Mouse (Mus musculus): Measurements from ENCODE around the gene Ift122. TPM values are rescaled to one million over a fixed set of nuclear protein-coding genes. Genes with fewer than 3 reads are reported as not detected.

Ift122 gene
- polyA plus RNA-seq, 1 experiment from 2014 or later, result 2.7 TPM

GRCm38 (mm10) chr6:115918615-115919014, 65.3 kb downstream of the Ift122 start:
- ATAC-seq (ENCODE audit: low read depth), result no peak
- Histone ChIP-seq H3K4me3 (ENCODE audit: low read depth, low read length) (no peak overlapping the region), H3K4me2 (ENCODE audit: low read depth, low read length) (no peak overlapping the region), H3K27me3 (ENCODE audit: control insufficient read depth, insufficient read depth, low read depth, low read length) (no peaks in the 10 kb centered on the region), H3K9me3 (replicated peaks; ENCODE audit: control insufficient read depth, low read length) (no peaks in the 10 kb centered on the region), H3K9ac (ENCODE audit: low read depth, low read length) (no peak overlapping the region), H3K36me3 (ENCODE audit: control insufficient read depth, insufficient read depth) (no peaks in the 10 kb centered on the region), H3K4me1 (ENCODE audit: control insufficient read depth, low read depth, low read length) (no peaks in the 10 kb centered on the region; the same call in 1 of the 2 replicates), H3K27ac (ENCODE audit: low read length) (no peak overlapping the region)
- WGBS (ENCODE audit: insufficient replicate concordance), result 48% methylated on average over 1 of the region's 1 CpGs

GRCm38 (mm10) chr6:115919876-115920275, 66.6 kb downstream of the Ift122 start:
- no peak overlapping the region for H3K27ac ChIP-seq (ENCODE audit: low read length)
- no peak for ATAC-seq (ENCODE audit: low read depth)
- 72% methylated on average over 5 of the region's 5 CpGs for WGBS (ENCODE audit: insufficient replicate concordance)

GRCm38 (mm10) chr6:115924829-115925228, 71.6 kb downstream of the Ift122 start:
- no peaks in the 10 kb centered on the region for H3K36me3 ChIP-seq (ENCODE audit: control insufficient read depth, insufficient read depth)
- H3K9me3 ChIP-seq (replicated peaks; ENCODE audit: control insufficient read depth, low read length), result no peaks in the 10 kb centered on the region
- no peak overlapping the region for H3K4me3 ChIP-seq (ENCODE audit: low read depth, low read length)
- no peak overlapping the region for H3K9ac ChIP-seq (ENCODE audit: low read depth, low read length)
- no peaks in the 10 kb centered on the region for H3K27me3 ChIP-seq (ENCODE audit: control insufficient read depth, insufficient read depth, low read depth, low read length)
- no peaks in the 10 kb centered on the region for H3K4me1 ChIP-seq (ENCODE audit: control insufficient read depth, low read depth, low read length)
- 49% methylated on average over 6 of the region's 6 CpGs for WGBS (ENCODE audit: insufficient replicate concordance)
- H3K27ac ChIP-seq (ENCODE audit: low read length), result no peak overlapping the region
- ATAC-seq (ENCODE audit: low read depth), result 0 out of 2 replicates have a peak, but pooled peaks have one; percentile 24
- no peak overlapping the region for H3K4me2 ChIP-seq (ENCODE audit: low read depth, low read length)

More at GRCm38 (mm10) chr6:115919876-115920275, 66.6 kb downstream of the Ift122 start:
- Histone ChIP-seq H3K9me3 (replicated peaks; ENCODE audit: control insufficient read depth, low read length) (no peaks in the 10 kb centered on the region), H3K9ac (ENCODE audit: low read depth, low read length) (no peak overlapping the region), H3K4me3 (ENCODE audit: low read depth, low read length) (no peak overlapping the region), H3K4me2 (ENCODE audit: low read depth, low read length) (no peak overlapping the region), H3K4me1 (ENCODE audit: control insufficient read depth, low read depth, low read length) (no peaks in the 10 kb centered on the region; the same call in 1 of the 2 replicates), H3K27me3 (ENCODE audit: control insufficient read depth, insufficient read depth, low read depth, low read length) (no peaks in the 10 kb centered on the region), H3K36me3 (ENCODE audit: control insufficient read depth, insufficient read depth) (no peaks in the 10 kb centered on the region)

- Histone ChIP-seq H3K36me3 (ENCODE audit: control insufficient read depth, insufficient read depth) (no peaks in the 10 kb centered on the region), H3K27ac (ENCODE audit: low read length) (no peak overlapping the region), H3K4me1 (ENCODE audit: control insufficient read depth, low read depth, low read length) (no peaks in the 10 kb centered on the region), H3K9me3 (replicated peaks; ENCODE audit: control insufficient read depth, low read length) (no peaks in the 10 kb centered on the region), H3K4me2 (ENCODE audit: low read depth, low read length) (no peak overlapping the region), H3K4me3 (ENCODE audit: low read depth, low read length) (no peak overlapping the region), H3K27me3 (ENCODE audit: control insufficient read depth, insufficient read depth, low read depth, low read length) (no peaks in the 10 kb centered on the region), H3K9ac (ENCODE audit: low read depth, low read length) (no peak overlapping the region)
- WGBS (ENCODE audit: insufficient replicate concordance), result 75% methylated on average over 10 of the region's 10 CpGs
- no peak for ATAC-seq (ENCODE audit: low read depth)
These were observed 73.1 kb downstream of the Ift122 start for GRCm38 (mm10) chr6:115926416-115926815.

- H3K27ac ChIP-seq (ENCODE audit: low read length), result no peak overlapping the region
- no peaks in the 10 kb centered on the region for H3K9me3 ChIP-seq (replicated peaks; ENCODE audit: control insufficient read depth, low read length)
- ATAC-seq (ENCODE audit: low read depth), result no peak
- H3K4me3 ChIP-seq (ENCODE audit: low read depth, low read length), result no peak overlapping the region
- H3K27me3 ChIP-seq (ENCODE audit: control insufficient read depth, insufficient read depth, low read depth, low read length), result no peaks in the 10 kb centered on the region
- no peak overlapping the region for H3K9ac ChIP-seq (ENCODE audit: low read depth, low read length)
- H3K36me3 ChIP-seq (ENCODE audit: control insufficient read depth, insufficient read depth), result no peaks in the 10 kb centered on the region
- no peak overlapping the region for H3K4me2 ChIP-seq (ENCODE audit: low read depth, low read length)
- 64% methylated on average over 10 of the region's 10 CpGs for WGBS (ENCODE audit: insufficient replicate concordance)
- H3K4me1 ChIP-seq (ENCODE audit: control insufficient read depth, low read depth, low read length), result no peaks in the 10 kb centered on the region
These were observed 74.3 kb downstream of the Ift122 start for GRCm38 (mm10) chr6:115927292-115928242.

- H3K9ac ChIP-seq (ENCODE audit: low read depth, low read length), result no peak overlapping the region
- 56% methylated on average over 5 of the region's 5 CpGs for WGBS (ENCODE audit: insufficient replicate concordance)
- H3K27ac ChIP-seq (ENCODE audit: low read length), result no peak overlapping the region
- H3K36me3 ChIP-seq (ENCODE audit: control insufficient read depth, insufficient read depth), result no peaks in the 10 kb centered on the region
- no peak for ATAC-seq (ENCODE audit: low read depth)
- H3K4me2 ChIP-seq (ENCODE audit: low read depth, low read length), result no peak overlapping the region
- no peaks in the 10 kb centered on the region for H3K9me3 ChIP-seq (replicated peaks; ENCODE audit: control insufficient read depth, low read length)
- H3K4me3 ChIP-seq (ENCODE audit: low read depth, low read length), result no peak overlapping the region
- H3K4me1 ChIP-seq (ENCODE audit: control insufficient read depth, low read depth, low read length), result no peaks in the 10 kb centered on the region
- H3K27me3 ChIP-seq (ENCODE audit: control insufficient read depth, insufficient read depth, low read depth, low read length), result no peaks in the 10 kb centered on the region
These were observed 76.7 kb downstream of the Ift122 start for GRCm38 (mm10) chr6:115930018-115930417.

GRCm38 (mm10) chr6:115931639-115932038, 78.4 kb downstream of the Ift122 start, which contains the start of gene Rho:
Gene Rho (plus strand): TSS chr6:115931748.
- H3K27ac ChIP-seq (ENCODE audit: low read length), result no peak within 1 kb of the TSS
- H3K27me3 ChIP-seq (ENCODE audit: control insufficient read depth, insufficient read depth, low read depth, low read length), result no peaks in the 10 kb centered on the region
- H3K4me3 ChIP-seq (ENCODE audit: low read depth, low read length), result no peak within 1 kb of the TSS
- no peaks in the 10 kb centered on the region for H3K36me3 ChIP-seq (ENCODE audit: control insufficient read depth, insufficient read depth)
- WGBS (ENCODE audit: insufficient replicate concordance), result 74% methylated on average over 14 of the region's 14 CpGs
- H3K4me2 ChIP-seq (ENCODE audit: low read depth, low read length), result no peak within 1 kb of the TSS
- no peaks in the 10 kb centered on the region for H3K9me3 ChIP-seq (replicated peaks; ENCODE audit: control insufficient read depth, low read length)
- no peak within 1 kb of the TSS for H3K9ac ChIP-seq (ENCODE audit: low read depth, low read length)
- no peak for ATAC-seq (ENCODE audit: low read depth)
- H3K4me1 ChIP-seq (ENCODE audit: control insufficient read depth, low read depth, low read length), result no peaks in the 10 kb centered on the region

- H3K9me3 ChIP-seq (replicated peaks; ENCODE audit: control insufficient read depth, low read length), result no peaks in the 10 kb centered on the region
- no peak overlapping the region for H3K4me2 ChIP-seq (ENCODE audit: low read depth, low read length)
- no peak overlapping the region for H3K4me3 ChIP-seq (ENCODE audit: low read depth, low read length)
- no peaks in the 10 kb centered on the region for H3K27me3 ChIP-seq (ENCODE audit: control insufficient read depth, insufficient read depth, low read depth, low read length)
- H3K27ac ChIP-seq (ENCODE audit: low read length), result no peak overlapping the region
- H3K36me3 ChIP-seq (ENCODE audit: control insufficient read depth, insufficient read depth), result no peaks in the 10 kb centered on the region
- no peaks in the 10 kb centered on the region for H3K4me1 ChIP-seq (ENCODE audit: control insufficient read depth, low read depth, low read length)
- WGBS (ENCODE audit: insufficient replicate concordance), result 65% methylated on average over 3 of the region's 3 CpGs
- no peak overlapping the region for H3K9ac ChIP-seq (ENCODE audit: low read depth, low read length)
- ATAC-seq (ENCODE audit: low read depth), result no peak
These were observed 79.1 kb downstream of the Ift122 start for GRCm38 (mm10) chr6:115932391-115932790.

- H3K36me3 ChIP-seq (ENCODE audit: control insufficient read depth, insufficient read depth), result no peaks in the 10 kb centered on the region
- 63% methylated on average over 8 of the region's 8 CpGs for WGBS (ENCODE audit: insufficient replicate concordance)
- ATAC-seq (ENCODE audit: low read depth), result no peak
These were observed 82.3 kb downstream of the Ift122 start for GRCm38 (mm10) chr6:115935544-115935943.

More at GRCm38 (mm10) chr6:115935544-115935943, 82.3 kb downstream of the Ift122 start:
- Histone ChIP-seq H3K4me1 (ENCODE audit: control insufficient read depth, low read depth, low read length) (no peaks in the 10 kb centered on the region), H3K9me3 (replicated peaks; ENCODE audit: control insufficient read depth, low read length) (no peaks in the 10 kb centered on the region), H3K27ac (ENCODE audit: low read length) (no peak overlapping the region), H3K9ac (ENCODE audit: low read depth, low read length) (no peak overlapping the region), H3K4me2 (ENCODE audit: low read depth, low read length) (no peak overlapping the region), H3K27me3 (ENCODE audit: control insufficient read depth, insufficient read depth, low read depth, low read length) (no peaks in the 10 kb centered on the region), H3K4me3 (ENCODE audit: low read depth, low read length) (no peak overlapping the region)

Measured in liver, embryonic 16.5 days (tissue).